Mouse (Mus musculus) erythroid progenitor cell, adult 5-6 weeks (primary cell): ENCODE measurements at regions not wholly inside any gene's neighbourhood (a gene's known extent, or its start where the extent isn't known, plus 50 kb on each side); places are given as distances from the start of the nearest gene placed in this dataset.

ENCODE experiments used
- ATAC-seq: replicated peaks from 2 replicates; pipeline ENCODE4 v1.8.0; 2016; ENCODE audit warnings: moderate number of reproducible peaks, mild to moderate bottlenecking, moderate TSS enrichment, inconsistent platforms; ENCODE audit not compliant: poor library complexity, low FRiP score, severe bottlenecking

DNA sequence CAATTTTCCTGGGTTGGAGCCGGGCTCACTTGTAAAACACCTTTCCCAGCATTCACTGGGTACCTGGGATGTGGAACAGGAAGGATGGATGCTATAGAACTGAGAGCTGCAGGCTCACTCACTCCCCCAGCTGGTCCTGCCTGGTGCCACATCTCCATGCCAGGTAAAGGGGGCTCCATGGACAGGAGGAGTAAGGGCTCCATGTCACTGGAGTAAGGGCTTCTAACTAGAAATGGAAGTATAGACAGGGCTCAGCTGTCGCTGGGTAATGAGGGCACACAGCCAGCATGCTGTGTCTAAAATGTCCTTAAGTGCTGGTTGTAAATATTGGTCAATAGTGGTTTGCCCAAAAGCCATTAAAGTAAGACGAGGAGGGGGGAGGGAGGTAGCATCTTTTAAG lies 99.4 kb upstream of the Gpr12 start:
- no peak for ATAC-seq

DNA sequence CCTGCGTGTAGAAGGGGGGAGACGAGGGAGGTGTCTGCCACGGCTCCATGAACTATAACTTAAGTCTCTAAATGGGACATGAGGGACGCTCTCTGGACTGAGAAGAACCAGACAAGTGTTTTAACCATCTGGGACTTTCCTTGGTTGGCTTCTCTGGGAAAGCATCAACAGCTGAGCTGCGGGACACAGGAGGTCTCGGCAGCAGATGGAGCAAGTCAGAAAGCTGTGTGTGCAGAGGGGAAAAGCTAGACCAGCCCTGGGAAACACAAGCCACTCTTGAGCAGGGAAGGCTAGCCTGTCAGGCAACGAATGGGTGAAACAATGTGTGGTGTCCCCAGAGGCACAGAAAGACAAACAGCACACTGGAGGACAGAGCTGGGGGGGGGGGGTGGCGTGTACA lies 98.5 kb upstream of the Gpr12 start:
- ATAC-seq, result no peak

DNA sequence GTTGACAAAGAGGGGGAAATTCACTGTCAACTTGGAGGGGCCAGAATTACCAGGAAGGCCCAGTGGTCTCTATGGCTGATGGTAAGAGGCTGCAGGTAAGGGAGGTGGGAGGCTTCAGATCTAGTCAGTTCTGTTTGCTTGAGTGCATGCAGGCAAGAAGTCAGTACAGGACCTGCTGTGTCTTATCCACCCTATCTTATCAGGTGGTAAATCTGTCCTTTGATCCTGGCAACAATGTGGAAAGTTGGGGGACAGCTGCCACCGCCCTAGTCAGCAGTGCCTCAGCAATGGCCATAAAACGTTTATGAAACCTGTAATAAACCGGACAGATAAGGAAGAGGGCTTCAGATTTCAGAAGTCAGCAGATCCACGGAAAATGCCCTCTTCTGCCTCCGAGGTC lies 97.9 kb upstream of the Gpr12 start:
- no peak for ATAC-seq

DNA sequence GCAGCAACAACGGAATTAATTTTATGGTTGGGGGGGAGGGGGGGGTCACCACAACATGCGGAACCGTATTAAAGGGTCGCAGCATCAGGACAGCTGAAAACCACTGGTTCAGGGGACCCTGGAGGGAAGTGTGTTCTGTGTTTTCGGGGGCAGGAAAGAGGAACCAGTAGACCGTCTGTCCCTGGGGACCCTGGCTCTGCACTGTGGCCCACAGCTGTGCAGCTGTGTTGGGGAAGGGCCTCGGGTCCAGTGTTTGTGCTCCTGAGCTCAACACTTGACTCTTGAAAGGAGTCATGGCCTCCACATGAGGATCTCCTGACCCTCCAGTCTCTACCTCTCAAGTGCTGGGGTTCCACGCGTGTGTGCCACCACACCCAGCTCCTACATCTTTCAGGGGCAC lies 96.5 kb upstream of the Gpr12 start:
- no peak for ATAC-seq

DNA sequence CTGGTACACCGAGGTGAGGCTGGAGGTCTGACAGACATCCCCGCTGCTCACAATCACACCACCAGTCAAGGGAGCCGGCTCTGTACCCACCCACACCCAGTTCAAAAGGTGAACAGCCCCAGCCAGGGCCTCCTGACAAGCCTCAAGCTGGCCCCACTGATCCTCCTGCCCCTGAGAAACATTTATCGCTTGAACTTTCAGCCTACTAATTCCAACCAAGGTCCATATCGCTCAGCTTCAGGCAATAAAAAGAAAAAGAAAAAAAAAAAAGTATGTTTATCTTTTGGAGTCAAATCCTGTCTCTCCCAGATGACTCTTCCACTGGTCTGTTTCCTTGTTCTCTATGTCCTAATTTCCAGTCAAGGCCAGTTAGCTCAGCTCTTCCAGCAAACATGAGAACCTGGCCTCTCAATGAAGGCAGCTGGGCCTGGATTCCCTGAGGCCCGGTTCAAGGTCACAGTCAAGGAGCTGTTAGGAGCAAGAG lies 94.2 kb upstream of the Gpr12 start:
- ATAC-seq, result no peak

DNA sequence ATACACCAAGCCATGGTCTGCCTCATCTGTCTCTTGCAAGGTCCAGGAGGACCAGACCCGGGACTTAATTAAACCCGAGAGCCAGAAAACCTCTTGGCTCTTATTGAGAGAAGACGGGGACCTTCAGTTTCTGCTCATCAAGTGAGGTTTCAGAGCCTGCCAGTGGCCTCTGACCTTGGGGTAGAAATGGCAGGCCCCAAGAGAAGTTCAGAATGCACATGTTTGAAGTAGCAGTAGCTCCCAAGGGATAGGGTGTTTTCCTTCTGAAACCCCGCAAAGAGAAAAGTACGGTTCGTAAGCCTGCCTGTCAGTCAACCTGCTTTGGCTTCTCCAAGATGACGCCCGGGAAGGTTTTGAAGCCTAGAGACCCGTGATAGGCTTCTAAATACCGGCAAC lies 93.7 kb upstream of the Gpr12 start:
- ATAC-seq, result no peak

DNA sequence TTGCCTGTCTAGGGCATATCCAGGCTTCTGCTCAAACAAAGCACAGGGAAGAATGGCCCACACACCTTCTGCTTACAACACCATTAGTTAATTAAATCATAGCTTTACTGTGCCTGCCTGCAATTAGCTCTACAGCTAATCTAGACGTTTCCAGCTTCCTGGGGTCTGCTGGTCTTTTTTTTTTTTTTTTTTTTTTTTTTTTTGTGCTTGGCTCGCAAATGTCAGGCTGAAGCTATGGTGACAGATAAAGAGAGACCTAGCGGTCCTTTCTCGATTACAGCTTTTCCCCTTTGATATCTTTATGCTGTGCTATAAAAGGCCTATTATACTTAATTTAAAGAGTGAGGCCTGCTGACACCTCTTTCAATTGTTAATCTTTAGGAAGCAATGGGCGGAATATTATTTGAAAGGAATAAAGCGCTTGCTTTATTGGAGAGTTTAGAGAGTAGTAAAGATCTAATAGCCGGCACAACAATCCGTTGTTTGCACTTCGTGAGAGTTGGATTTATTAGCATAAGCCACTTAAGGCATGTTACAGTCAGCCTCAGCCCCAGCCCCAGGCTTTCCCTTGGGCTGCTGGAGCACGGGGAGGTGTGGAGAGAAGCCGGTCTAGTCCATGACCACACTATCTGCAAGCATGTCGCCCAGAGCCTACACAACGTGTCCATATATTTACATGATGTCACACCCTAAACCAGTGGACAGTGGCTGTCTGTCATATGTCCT lies 93.2 kb upstream of the Gpr12 start:
- ATAC-seq, result no peak

DNA sequence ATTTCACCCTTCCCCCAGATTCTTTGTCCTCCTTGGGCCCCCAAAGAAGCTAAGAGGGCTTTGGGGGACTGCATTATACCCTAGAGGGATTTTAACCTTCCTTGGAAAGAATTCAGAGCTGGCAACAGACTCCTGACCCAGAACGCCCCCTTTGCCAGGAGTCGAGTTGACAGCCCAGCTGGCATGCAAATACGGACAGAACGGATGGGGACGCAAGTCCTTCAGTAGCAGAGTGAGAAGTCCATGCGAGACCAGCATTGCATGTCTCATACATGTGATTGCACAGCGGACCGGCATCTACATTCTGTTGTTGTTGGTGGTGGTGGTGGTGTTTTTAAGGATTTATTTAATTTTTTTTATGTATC lies 92.1 kb upstream of the Gpr12 start:
- ATAC-seq, result no peak

DNA sequence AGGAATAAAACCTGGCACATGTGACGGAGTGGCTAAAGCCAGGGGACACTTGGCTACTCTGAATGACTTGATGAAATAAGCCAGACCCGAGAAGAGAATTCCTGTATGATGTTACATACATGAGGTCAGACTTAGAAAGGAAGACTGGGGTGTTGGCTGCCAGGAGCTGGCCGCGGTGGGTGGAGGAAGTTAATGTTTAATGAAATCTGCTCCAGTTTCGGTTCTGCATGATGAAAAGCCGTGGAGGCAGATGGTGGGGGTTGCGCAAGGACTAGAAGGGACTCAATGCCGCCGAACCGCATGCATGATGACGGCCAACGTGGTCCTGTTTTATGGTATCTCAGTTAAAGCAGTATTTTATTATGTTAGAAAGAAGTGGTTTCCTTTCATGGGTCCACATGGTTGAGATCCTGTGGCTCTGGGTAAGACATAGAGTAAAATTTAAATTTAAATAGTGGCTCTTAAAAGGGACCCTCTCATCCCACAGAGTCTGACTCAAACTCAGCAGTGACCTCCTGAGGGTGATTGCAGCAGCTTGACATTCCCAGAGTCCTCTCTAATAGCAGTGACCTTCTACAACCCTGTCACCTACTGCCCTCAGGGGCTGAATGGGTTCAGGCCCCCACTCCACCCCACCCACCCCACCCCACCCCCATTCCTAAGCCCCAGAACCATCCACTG lies 91.6 kb upstream of the Gpr12 start:
- ATAC-seq, result no peak

DNA sequence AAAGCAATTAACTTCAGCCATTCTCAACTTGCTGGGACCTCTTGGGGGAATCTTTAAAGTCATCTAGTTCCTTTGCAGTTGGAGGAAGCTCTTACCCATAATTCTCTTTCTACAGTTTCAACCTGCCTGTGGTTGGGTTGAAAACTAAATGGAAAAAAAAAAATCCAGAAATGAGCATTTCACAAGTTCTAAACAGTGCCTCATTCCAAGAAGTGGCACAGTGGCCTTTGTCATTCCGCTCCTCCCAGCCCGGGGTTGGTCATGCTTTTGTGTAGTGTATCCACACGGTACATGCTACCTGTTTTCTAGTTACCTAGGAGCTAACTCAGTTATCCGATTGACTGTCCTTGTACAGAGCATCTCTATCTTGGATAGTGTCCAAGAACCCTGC lies 90.8 kb upstream of the Gpr12 start:
- ATAC-seq, result no peak

DNA sequence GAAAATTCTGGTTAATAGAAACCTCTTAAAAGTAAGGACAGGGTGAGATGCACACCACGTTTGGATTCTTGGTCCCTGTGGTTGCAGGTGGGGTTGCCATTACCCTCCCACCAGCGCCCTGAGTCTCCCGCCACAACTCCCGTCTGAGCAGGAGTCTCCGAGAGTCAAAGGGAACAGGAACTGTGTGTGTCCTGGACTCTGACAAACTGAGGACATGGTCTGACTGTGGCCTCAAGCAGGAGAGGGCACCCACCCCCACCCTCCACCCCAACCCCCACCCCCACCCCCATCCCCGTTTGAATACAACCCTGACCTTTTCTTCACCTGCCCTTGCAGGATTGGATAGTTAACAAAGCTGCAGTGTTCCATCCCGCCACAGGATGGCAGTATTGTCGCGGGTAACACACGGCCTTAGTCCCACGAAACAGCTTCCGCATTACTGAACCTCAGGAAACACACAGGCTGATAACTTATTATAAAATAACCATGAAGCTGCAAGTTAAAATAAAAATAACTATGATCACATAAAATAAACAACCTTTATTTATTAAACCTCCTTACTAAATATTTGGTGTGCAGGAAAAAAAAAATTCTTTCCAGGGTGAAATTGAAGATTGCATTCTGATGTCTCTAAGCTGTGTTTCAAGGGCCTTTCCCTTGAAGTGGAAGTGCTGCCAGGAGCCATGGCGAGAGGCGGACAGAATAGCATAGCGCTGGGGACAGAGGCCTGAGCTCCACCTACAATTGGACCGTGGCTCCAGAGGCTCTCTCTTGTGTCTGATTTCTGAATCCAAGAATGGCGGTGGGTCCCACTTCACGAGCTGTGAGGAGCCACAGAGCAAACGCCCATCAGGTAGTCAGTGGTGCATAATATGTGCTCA lies 90.2 kb upstream of the Gpr12 start:
- ATAC-seq, result peak; percentile 64

DNA sequence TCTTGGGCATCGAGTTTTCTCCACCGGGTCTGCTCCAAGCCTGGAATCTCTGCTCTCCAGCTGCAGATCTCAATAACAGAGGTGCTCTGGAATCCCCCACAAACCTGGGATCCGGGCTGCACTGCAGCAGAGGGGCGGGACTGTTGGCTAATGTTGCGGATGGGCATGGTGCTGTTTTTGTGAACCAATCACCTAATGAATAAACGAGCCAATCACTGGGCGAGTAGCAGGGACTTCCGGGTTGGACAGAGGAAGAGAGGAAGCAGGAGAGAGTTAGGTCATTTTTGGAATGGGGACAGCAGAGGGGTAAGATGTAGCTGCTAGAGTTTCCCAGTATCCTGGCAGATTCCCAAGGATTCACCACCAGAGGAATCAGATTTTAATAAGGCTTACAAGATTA lies 76.7 kb upstream of the Gpr12 start:
- ATAC-seq, result no peak

DNA sequence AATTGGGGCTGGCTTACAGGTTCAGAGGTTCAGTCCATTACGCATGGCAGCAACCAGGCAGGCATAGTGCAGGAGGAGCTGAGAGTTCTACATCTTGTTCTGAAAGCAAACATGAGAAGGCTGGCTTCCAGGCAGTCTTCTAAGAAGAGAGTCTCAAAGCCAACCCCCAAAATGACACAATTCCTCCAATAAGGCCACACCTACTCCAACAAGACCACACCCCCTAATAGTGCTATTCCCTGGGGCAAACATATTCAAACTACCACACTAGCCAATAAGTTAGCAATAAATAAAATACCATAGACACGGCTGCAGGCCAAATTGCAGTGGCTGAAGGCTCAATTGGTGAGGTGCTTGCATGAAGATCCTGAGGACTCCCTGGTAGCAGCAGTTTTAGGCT lies 72.2 kb upstream of the Gpr12 start:
- no peak for ATAC-seq

DNA sequence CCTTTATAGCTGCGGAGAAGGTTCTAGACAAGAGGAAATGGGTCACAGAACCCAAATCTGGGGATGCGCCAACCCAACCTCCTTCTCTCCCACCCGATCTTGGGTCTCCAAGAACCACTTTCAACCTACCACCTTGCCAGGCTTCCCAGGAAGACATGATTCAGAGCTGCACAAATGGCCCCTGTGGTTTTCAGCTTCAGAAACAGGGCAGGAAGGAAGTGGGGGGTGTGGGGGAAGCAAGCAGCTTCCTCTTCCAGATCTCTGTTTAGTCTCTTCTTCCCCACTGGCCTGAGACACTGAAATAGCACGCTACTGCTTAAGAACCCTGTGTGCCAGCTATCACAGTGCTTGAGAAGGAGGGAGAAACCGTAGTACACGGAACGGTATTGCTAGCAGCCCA lies 70.4 kb upstream of the Gpr12 start:
- no peak for ATAC-seq

DNA sequence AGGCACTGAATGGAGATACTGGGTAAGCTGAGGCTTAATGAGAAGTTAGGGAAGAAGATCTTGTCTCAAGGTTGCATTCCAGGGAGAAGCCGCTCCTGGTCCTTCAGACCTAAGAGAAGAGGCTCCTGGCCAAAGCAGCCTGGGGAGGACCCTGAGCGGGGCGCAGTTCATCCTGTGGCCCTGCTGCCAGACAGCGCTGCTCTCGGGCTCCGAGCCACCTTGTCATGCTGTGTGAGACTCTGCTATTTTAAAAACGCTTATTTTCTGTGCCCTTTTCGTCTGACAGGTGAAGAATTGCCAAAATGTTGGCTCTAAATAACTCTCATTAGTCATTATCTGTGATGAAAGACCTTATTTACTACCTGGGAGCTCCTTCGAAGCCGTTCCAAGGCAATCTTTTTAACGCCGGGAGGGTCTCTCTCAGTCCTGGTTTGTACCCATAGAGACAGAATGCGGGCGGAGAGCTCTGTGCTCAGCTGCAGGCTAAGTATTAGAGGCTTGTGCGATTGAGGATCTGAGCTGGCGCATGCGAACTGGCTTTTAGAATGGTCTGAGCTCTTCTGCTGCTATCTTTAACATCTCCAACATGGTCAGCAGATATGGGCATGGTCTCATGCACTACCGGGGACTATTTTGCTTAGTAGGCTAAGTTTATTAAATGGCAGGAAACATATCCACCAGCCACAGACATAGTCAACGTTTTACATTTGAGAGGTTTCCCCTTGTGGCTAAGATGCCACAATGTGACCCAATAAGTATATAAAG lies 68.8 kb upstream of the Gpr12 start:
- no peak for ATAC-seq

DNA sequence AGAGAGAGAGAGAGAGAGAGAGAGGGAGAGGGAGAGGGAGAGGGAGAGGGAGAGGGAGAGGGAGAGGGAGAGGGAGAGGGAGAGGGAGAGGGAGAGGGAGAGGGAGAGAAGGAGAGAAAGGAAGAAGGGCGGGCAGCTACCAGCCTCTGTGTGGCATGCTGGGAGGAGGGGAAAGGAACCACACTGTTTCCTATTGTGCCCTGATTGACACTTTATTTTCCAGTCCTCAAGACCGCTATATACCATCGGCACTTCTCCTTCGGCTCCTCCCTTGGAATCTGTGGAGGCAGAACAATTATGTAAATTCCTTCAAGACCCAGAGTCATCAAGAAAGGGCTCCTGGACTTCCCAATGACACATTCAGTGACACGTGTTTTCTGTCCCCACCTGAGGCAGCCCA lies 67.8 kb upstream of the Gpr12 start:
- no peak for ATAC-seq

DNA sequence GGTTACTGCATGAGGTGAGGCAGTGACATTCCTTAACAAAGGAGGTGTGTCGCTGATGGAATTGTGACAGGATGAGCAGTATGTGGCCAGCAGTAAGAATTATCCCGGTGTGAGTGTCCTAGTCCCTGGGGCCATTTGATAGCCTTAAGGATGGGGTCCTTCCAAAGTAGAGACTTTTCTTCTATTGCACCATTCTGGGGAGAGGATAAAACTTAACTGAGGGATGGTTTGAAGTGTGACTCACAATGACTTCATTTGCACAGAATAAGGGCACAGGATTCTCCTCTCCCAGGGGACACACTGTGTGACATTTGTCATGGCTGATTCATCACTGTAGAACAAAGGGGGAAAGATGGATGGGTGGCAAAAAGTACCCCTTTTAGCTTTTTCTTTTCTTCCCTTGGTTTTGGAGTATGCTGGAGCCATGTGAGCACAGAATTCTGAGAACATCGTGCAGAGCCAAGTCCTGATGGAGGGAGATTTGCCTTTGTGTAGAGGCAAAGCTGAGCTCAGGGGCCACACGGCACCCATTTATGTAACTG lies 63.6 kb upstream of the Gpr12 start:
- ATAC-seq, result no peak

DNA sequence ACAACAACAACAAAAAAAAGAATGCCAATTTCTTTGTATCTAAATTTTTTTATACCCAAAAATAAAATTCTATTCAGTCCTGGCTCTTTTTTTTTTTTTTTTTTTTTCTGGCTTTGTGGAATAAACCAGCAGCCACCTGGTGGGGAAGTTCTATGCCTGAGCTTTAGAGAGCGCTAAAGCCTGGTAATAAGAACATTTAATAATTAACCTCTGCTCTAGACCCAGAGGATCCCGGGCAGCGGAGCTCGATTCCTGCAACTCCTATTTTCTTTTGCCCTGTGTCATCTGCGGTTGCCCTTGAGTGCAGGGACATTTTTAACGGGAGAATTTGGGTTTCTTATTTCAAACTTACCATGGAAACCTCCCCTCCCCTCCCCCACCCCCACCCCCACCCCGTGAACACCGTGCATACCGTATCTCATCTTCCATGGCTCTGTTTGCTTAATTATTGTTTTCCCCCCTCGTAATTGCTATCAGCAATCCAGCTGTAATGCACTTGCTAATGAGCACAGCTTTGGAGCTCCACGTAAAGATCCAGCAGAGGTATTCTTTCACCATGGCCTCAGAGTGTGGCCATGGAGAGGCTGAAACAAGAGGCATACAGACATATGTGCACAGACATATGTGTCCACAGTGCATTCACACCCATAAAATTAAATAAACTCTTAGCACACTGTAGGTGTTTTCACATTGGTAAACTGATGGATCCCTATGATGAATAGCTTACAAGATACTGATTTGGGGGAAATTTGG lies 62.8 kb upstream of the Gpr12 start:
- ATAC-seq, result no peak

DNA sequence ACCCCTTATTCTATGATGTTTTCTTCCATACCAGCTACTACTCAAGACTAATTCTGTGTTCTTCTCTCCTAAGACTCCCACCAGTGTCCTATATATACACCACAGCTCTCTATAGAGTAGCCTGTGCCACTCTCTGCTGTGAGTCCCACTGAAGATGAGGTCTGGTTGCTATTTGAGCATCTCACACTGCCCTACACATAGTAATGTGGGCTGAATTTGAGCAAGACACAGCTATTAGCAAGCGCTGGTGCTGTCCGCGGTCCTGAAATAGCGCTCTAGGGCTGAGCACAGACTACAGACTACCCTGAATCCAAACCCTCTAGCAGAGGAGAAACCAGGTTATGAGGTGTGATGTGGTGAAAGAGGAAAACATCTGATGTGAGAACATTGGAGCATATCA lies 59.5 kb upstream of the Gpr12 start:
- no peak for ATAC-seq
